Mouse (Mus musculus) small intestine, adult 2 months (tissue): ENCODE measurements around the gene Hoxa5.

Experiments used
- CTCF ChIP-seq: fragments of 200-500 bp; IDR thresholded peaks from 2 replicates; pipeline ENCODE4 v1.5.1; 2012; ENCODE audit warnings: low read depth, mild to moderate bottlenecking, control low read depth, inconsistent platforms, low read length, moderate library complexity, mixed read lengths; ENCODE audit not compliant: insufficient replicate concordance, insufficient read length; ENCODE audit errors: extremely low read depth
- POLR2A ChIP-seq: fragments of 200-500 bp; IDR thresholded peaks from 2 replicates; pipeline ENCODE4 v1.6.1; 2012; ENCODE audit warnings: low read depth, mild to moderate bottlenecking, control low read depth, inconsistent platforms, low read length, moderate library complexity

- TF ChIP-seq POLR2A (no peak), CTCF (no peak)
Observed at GRCm38 (mm10) chr6:52237346-52238154, 33.2 kb upstream of the Hoxa5 start.
